Mouse (Mus musculus) midbrain, embryonic 12.5 days (tissue): ENCODE results near the gene Sfn. TPM values are rescaled to one million over a fixed set of nuclear protein-coding genes. Genes with fewer than 3 reads are reported as not detected.

Experiments used
- ATAC-seq: fragments of 200-750 bp; cut with Nextera tagmentation; 2 replicates; pipeline ENCODE4 v1.8.0; 2017; ENCODE audit warnings: low read depth, moderate TSS enrichment, moderate library complexity; ENCODE audit not compliant: low FRiP score
- H3K27ac ChIP-seq: fragments of 300-500 bp; sonication (generic); replicated peaks from 2 replicates; pipeline ENCODE4 v1.5.1; 2016; ENCODE audit warnings: mild to moderate bottlenecking
- H3K27me3 ChIP-seq: fragments of 300-500 bp; sonication (generic); 2 replicates; pipeline ENCODE4 v1.6.1; 2016; ENCODE audit warnings: mild to moderate bottlenecking
- H3K36me3 ChIP-seq: fragments of 300-500 bp; sonication (generic); 2 replicates; pipeline ENCODE4 v1.6.1; 2016
- H3K4me1 ChIP-seq: fragments of 300-500 bp; sonication (generic); 2 replicates; pipeline ENCODE4 v1.6.1; 2016
- H3K4me2 ChIP-seq: fragments of 300-500 bp; sonication (generic); replicated peaks from 2 replicates; pipeline ENCODE4 v1.6.1; 2016; ENCODE audit warnings: mild to moderate bottlenecking, moderate library complexity
- H3K4me3 ChIP-seq: fragments of 300-500 bp; sonication (generic); 2 replicates; pipeline ENCODE4 v1.5.1; 2016; ENCODE audit warnings: mild to moderate bottlenecking
- H3K9ac ChIP-seq: fragments of 300-500 bp; sonication (generic); replicated peaks from 2 replicates; pipeline ENCODE4 v1.6.1; 2016; ENCODE audit warnings: mild to moderate bottlenecking, moderate library complexity
- H3K9me3 ChIP-seq: fragments of 300-500 bp; sonication (generic); 2 replicates; pipeline ENCODE4 v1.6.1; 2016; ENCODE audit warnings: mild to moderate bottlenecking
- WGBS: fragments of 180-500 bp; shearing (Covaris S2); methylation state at CpG from one replicate; pipeline ENCODE4 v1.1.7; 2016; 5-methylcytosine and 5-hydroxymethylcytosine counted together
- polyA plus RNA-seq: library from polyadenylated mRNA; unstranded; fragments of >200 nt; fragmentation: Nextera tagmentation; extraction: Ambion mirVana; gene quantifications from 2 replicates; pipeline ENCODE4 v1.2.1, GENCODE M21; 2016

Gene Sfn
- polyA plus RNA-seq, 1 experiment from 2014 or later = 9.5 TPM

GRCm38 (mm10) chr4:133615416-133615815 is 13.4 kb upstream of the Sfn start:
- Histone ChIP-seq H3K4me2 (no peak overlapping the region), H3K9ac (no peak overlapping the region), H3K27me3 (no peaks in the 10 kb centered on the region), H3K27ac (no peak overlapping the region), H3K4me3 (no peak overlapping the region), H3K4me1 (no peaks in the 10 kb centered on the region), H3K36me3 (peaks cover 35% of the 10 kb centered on the region), H3K9me3 (peaks cover 3% of the 10 kb centered on the region; the same call in 1 of the 2 replicates)
- ATAC-seq = no peak
- 85% methylated on average over 10 of the region's 10 CpGs for WGBS

DNA sequence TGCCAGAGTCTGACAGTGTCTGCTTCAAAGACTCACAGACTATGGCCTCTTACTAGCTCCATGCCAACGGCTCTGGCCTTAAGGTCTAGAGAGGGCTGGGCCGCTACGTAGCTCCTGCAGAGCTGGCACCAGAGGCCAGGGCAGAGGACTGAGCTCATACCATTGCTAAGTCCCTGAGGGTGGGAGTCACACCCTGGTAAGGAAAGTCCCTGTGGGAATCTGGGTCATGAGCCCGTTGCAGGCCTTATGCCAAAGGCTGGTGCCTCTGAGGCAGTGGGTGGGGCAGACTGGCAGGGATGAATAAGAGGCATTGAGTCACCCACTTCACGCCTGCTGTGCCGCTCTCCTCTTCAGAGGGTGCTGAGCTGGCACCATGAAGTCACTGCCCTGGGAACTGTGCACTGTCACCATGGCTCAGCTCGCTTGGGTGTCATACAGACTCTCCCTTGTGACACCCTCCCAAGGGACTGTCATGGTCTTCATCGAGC is 12.3 kb upstream of the Sfn start:
- Histone ChIP-seq H3K4me2 (no peak overlapping the region), H3K4me1 (no peaks in the 10 kb centered on the region), H3K9ac (no peak overlapping the region), H3K27me3 (no peaks in the 10 kb centered on the region), H3K9me3 (peaks cover 3% of the 10 kb centered on the region; the same call in 1 of the 2 replicates), H3K27ac (no peak overlapping the region), H3K36me3 (peaks cover 30% of the 10 kb centered on the region), H3K4me3 (no peak overlapping the region)
- ATAC-seq = no peak
- WGBS = 91% methylated on average over 8 of the region's 8 CpGs

- Histone ChIP-seq H3K4me2 (no peak overlapping the region), H3K36me3 (peaks cover 30% of the 10 kb centered on the region), H3K4me3 (no peak overlapping the region), H3K27me3 (no peaks in the 10 kb centered on the region), H3K9ac (no peak overlapping the region), H3K4me1 (no peaks in the 10 kb centered on the region), H3K27ac (no peak overlapping the region), H3K9me3 (peaks cover 3% of the 10 kb centered on the region; the same call in 1 of the 2 replicates)
- ATAC-seq = no peak
- 84% methylated on average over 4 of the region's 4 CpGs for WGBS
Measured at GRCm38 (mm10) chr4:133613867-133614266, 11.9 kb upstream of the Sfn start.

DNA sequence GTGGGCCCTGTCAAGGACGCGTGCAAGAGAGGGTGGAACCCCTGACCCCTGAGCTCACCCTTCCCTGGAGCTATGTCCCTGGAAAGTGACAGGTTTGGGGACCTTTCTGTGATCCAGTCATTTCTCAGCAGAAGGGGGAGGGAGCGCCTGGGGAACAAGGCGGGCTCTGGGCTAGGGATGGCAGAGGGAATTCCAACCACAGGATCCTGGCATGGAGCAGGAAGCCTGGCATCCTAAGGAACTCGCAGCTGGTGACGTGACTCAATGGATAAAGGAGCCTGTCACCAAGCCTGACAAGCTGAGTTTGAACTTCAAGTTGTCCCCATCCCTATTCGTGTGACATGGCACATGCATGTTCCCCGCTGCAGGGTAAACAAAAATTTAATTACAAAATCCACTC is 11.1 kb upstream of the Sfn start:
- Histone ChIP-seq H3K4me2 (no peak overlapping the region), H3K9me3 (peaks cover 3% of the 10 kb centered on the region; the same call in 1 of the 2 replicates), H3K9ac (no peak overlapping the region), H3K4me3 (no peak overlapping the region), H3K27me3 (no peaks in the 10 kb centered on the region), H3K4me1 (no peaks in the 10 kb centered on the region), H3K27ac (no peak overlapping the region), H3K36me3 (peaks cover 38% of the 10 kb centered on the region)
- WGBS = 88% methylated on average over 8 of the region's 8 CpGs
- no peak for ATAC-seq

DNA sequence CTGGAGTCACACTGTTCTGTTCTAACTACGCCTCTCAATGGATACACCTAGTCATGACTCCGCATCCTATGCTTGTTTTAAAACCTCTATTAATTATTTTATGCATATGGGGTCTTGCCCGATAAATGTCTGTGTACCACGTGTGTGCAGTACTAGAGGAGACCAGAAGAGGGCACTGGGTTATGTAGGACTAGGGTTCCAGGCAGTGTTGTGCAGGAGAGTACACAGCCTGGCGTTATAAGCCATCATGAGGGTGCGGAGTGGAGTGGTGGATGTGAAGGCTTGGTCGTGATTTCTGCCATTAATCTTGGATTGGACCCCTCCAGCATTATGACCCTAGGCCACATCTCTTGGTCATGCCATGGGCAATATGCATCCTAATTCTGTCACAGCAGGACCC is 10.4 kb upstream of the Sfn start:
- no peak overlapping the region for H3K27ac ChIP-seq
- H3K36me3 ChIP-seq = peaks cover 40% of the 10 kb centered on the region
- no peak for ATAC-seq
- WGBS = 97% methylated on average over 7 of the region's 7 CpGs
- no peaks in the 10 kb centered on the region for H3K4me1 ChIP-seq
- no peaks in the 10 kb centered on the region for H3K27me3 ChIP-seq
- H3K4me2 ChIP-seq = no peak overlapping the region
- no peak overlapping the region for H3K9ac ChIP-seq
- peaks cover 3% of the 10 kb centered on the region; the same call in 1 of the 2 replicates for H3K9me3 ChIP-seq
- H3K4me3 ChIP-seq = no peak overlapping the region

DNA sequence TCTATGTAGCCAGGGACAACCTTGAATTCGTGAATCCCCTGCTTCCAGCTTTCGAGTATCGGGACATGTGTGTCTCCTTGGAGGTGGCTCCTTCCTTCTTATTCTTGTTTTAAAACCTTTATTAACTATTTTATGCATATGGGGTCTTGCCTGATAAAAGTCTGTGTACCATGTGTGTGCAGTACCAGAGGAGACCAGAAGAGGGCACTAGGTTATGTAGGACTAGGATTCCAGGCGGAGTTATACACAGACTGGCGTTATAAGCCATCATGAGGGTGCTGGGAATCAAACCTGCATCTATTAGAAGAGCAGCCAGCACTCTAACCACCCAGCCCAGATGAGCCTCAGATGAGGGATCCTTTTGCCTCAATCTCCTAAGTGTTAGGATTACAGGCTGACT is 9.8 kb upstream of the Sfn start:
- H3K4me1 ChIP-seq = no peaks in the 10 kb centered on the region
- ATAC-seq = no peak
- H3K9ac ChIP-seq = no peak overlapping the region
- no peak overlapping the region for H3K4me3 ChIP-seq
- no peak overlapping the region for H3K27ac ChIP-seq
- H3K9me3 ChIP-seq = peaks cover 3% of the 10 kb centered on the region; the same call in 1 of the 2 replicates
- H3K36me3 ChIP-seq = peaks cover 37% of the 10 kb centered on the region
- WGBS = 97% methylated on average over 5 of the region's 5 CpGs
- H3K4me2 ChIP-seq = no peak overlapping the region
- no peaks in the 10 kb centered on the region for H3K27me3 ChIP-seq

- H3K4me3 ChIP-seq = no peak overlapping the region
- peaks cover 3% of the 10 kb centered on the region; the same call in 1 of the 2 replicates for H3K9me3 ChIP-seq
- no peak; the same call in 1 of the 2 replicates for ATAC-seq
- no peak overlapping the region for H3K27ac ChIP-seq
- 15% methylated on average over 6 of the region's 6 CpGs for WGBS
- no peaks in the 10 kb centered on the region for H3K27me3 ChIP-seq
- H3K36me3 ChIP-seq = peaks cover 53% of the 10 kb centered on the region
- no peak overlapping the region for H3K4me2 ChIP-seq
- no peaks in the 10 kb centered on the region for H3K4me1 ChIP-seq
- no peak overlapping the region for H3K9ac ChIP-seq
Measured at GRCm38 (mm10) chr4:133609719-133610118, 7.8 kb upstream of the Sfn start.

GRCm38 (mm10) chr4:133607284-133607683 is 5.3 kb upstream of the Sfn start:
- 81% methylated on average over 10 of the region's 10 CpGs for WGBS
- no peak overlapping the region for H3K27ac ChIP-seq
- H3K4me2 ChIP-seq = no peak overlapping the region
- peaks cover 51% of the 10 kb centered on the region for H3K36me3 ChIP-seq
- H3K4me1 ChIP-seq = no peaks in the 10 kb centered on the region
- no peak overlapping the region for H3K9ac ChIP-seq
- ATAC-seq = no peak
- peaks cover 3% of the 10 kb centered on the region; the same call in 1 of the 2 replicates for H3K9me3 ChIP-seq
- H3K27me3 ChIP-seq = peaks cover 13% of the 10 kb centered on the region
- H3K4me3 ChIP-seq = no peak overlapping the region

- Histone ChIP-seq H3K9me3 (no peaks in the 10 kb centered on the region), H3K27me3 (peaks cover 33% of the 10 kb centered on the region), H3K4me1 (no peaks in the 10 kb centered on the region), H3K36me3 (peaks cover 41% of the 10 kb centered on the region), H3K4me3 (no peak overlapping the region), H3K9ac (no peak overlapping the region), H3K27ac (no peak overlapping the region), H3K4me2 (no peak overlapping the region)
- WGBS = 68% methylated on average over 9 of the region's 9 CpGs
- ATAC-seq = no peak
Measured at GRCm38 (mm10) chr4:133605330-133605729, 3.4 kb upstream of the Sfn start.

GRCm38 (mm10) chr4:133604856-133605255 is 2.9 kb upstream of the Sfn start:
- Histone ChIP-seq H3K4me2 (no peak overlapping the region), H3K4me1 (peaks cover 4% of the 10 kb centered on the region), H3K27me3 (peaks cover 37% of the 10 kb centered on the region), H3K9me3 (no peaks in the 10 kb centered on the region), H3K9ac (no peak overlapping the region), H3K4me3 (no peak overlapping the region), H3K27ac (no peak overlapping the region), H3K36me3 (peaks cover 41% of the 10 kb centered on the region)
- no peak for ATAC-seq
- 66% methylated on average over 6 of the region's 6 CpGs for WGBS

DNA sequence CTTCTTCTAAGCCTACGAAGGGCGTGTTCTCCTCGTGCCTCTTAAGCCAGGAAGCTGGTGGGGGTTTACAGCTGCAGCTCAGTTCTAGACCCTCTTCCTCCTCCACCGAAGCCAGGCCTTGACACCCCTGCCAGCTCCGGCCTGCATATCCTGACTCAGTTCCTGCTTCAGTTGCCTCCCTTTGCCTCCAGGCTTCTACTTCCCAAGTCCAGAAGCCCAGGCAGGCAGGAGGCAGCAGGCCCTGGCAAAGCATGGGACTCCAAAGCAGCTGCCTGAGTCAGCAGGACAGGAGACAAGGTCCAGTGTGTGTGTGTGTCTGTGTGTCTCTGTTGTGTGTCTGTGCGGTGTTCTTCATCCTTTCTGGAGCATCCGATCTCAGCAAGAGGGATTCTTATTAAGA is 2.2 kb upstream of the Sfn start:
- Histone ChIP-seq H3K9ac (no peak overlapping the region), H3K27ac (no peak overlapping the region), H3K27me3 (peaks cover 44% of the 10 kb centered on the region), H3K4me2 (no peak overlapping the region), H3K4me3 (no peak overlapping the region), H3K9me3 (no peaks in the 10 kb centered on the region), H3K4me1 (peaks cover 10% of the 10 kb centered on the region), H3K36me3 (peaks cover 41% of the 10 kb centered on the region)
- no peak for ATAC-seq
- 82% methylated on average over 7 of the region's 7 CpGs for WGBS

- Histone ChIP-seq H3K9me3 (no peaks in the 10 kb centered on the region), H3K36me3 (peaks cover 33% of the 10 kb centered on the region), H3K4me3 (no peak overlapping the region), H3K4me1 (peaks cover 12% of the 10 kb centered on the region), H3K4me2 (no peak overlapping the region), H3K27ac (no peak overlapping the region), H3K9ac (no peak overlapping the region), H3K27me3 (peaks cover 55% of the 10 kb centered on the region)
- no peak for ATAC-seq
- WGBS = 92% methylated on average over 5 of the region's 5 CpGs
Measured at GRCm38 (mm10) chr4:133603056-133603455, 1.1 kb upstream of the Sfn start.

DNA sequence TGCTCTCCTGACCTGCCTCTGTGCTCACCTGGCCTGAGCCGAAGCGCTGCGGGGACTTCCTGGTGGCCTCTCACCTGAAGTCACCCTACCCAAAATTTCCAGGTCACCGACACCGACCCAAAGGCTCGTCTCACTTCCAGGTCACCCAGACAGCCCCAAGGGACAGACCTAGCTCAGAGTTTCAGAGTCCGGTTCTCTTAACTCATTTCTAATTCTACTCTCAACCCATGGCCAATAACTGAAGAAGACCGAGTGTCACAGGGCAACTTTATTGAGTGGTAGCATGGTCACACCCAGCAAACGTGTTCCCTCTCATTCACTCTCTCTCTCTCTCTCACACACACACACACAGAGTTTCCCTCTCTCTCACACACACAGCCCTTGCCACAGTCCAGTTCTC is 1.7 kb downstream of the Sfn start:
- H3K9me3 ChIP-seq = no peaks in the 10 kb centered on the region
- peaks cover 60% of the 10 kb centered on the region for H3K27me3 ChIP-seq
- H3K9ac ChIP-seq = no peak overlapping the region
- no peak overlapping the region for H3K27ac ChIP-seq
- peak overlapping the region; percentile 70 for H3K4me2 ChIP-seq
- H3K36me3 ChIP-seq = peaks cover 20% of the 10 kb centered on the region
- WGBS = 24% methylated on average over 9 of the region's 9 CpGs
- H3K4me1 ChIP-seq = peaks cover 12% of the 10 kb centered on the region
- no peak for ATAC-seq
- H3K4me3 ChIP-seq = peak overlapping the region; percentile 47
